Mouse (Mus musculus): ENCODE results near the gene Ralbp1. TPM values are rescaled to one million over a fixed set of nuclear protein-coding genes. Genes with fewer than 3 reads are reported as not detected.

The Ralbp1 gene
- total and polyA plus RNA-seq, 3 experiments, result 28.4 to 52.8 (median 52.2) TPM

DNA sequence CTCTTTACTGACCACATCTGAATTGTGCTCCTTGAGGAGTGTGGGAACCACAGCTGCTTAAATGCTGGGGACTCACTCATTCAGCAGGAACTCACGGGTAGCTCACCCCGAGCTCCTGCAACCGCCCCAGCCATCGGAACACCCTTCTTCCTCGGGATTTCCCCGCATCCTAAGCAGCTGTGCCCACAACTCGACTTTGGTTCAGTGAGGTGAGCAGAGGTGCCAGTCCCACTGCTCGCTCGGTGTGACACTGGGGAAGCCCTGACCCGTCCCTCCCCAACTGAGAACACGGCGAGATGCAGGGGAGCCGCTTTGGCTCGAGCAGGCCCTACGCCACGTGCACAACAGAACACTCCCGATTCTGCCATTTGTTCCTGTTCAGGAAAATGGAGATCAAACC is 35.1 kb downstream of the Ralbp1 start:
- DNase-seq, result no peak

DNA sequence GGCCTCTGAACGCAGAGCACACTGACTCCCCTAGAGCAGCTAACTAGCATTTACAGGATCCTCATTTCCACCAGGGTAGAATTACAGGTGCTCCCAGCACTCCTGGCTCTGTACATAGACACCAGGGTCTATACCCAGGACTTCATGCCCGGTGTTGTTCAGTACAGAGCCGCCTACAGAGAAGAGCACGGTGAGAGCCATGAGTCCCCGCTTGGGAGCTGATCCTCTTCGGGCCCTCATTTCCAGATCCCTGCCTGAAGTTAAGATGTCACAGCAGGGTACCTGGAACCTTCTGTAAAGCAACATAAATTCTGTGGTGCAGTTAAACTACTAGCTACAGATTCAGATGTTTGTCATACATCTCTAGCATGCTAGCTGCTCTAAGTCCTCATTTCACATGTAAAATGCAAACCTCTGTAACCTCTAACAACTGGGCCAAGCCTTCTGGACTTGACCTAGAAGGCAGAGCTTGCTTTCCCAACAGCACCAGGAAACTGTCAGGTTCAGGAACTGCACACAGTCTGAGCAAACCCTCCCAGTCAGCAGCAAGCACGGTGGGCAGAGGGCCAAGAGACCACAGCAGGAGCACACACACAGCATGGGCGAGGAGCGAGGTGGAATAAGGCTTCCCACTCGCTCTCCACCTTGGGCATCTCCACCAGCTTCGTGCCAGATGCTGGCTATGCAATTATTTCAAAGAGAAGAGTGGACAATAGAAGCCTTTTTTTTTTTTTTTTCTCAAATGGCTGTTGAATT is 37.7 kb downstream of the Ralbp1 start:
- DNase-seq, result no peak

DNA sequence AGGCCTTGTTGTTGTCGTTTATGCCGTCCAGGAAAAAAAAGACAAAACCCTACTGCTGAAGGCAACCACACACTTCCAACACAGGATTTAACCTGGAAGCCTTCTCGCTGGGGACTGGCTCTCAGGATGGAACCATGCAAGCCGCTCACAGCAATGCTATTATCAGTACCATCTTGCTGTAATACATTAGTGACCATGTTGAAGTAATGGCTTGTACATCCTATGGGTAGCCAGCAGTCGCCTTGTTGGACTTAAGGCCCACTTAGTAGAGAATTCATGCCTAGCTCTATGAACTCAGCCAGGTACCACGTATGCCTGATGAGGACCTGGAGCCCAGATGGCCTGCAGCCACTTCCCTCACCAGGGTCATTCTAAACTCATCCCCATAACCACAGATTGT is 40.2 kb downstream of the Ralbp1 start:
- no peak for DNase-seq

DNA sequence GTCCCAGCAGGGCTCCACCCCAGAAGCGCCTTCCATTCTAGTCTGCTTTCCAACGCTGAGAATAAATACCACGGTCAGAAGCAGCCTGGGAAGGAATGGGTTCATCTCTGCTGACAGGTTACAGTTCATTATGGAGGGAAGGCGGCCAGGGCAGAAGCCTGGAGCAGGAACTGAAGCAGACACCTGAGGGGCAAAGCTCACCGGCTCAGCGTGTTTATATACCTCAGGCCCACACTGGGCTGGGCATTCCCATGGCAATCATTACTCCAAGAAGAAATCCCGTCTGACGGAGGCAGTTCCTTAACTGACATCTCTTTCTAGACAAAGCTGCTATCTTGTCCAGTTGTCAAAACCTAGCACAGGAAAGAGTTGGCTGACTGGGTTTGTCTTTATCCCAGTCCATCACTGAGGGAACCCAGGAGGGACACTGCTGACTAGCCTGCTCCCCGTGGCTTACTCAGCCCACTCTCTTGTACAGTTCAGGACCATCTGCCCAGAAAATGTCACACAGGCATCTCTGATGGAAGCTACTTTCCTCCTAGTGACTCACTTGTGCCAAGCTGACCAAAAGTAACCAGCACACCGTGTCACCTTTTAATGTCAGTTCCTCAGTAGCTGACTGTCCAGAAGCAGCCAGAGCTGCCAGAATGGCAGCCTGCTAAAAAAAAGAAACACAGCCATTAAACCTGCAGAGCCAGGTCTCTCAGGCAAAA is 42.8 kb downstream of the Ralbp1 start:
- DNase-seq, result no peak

DNA sequence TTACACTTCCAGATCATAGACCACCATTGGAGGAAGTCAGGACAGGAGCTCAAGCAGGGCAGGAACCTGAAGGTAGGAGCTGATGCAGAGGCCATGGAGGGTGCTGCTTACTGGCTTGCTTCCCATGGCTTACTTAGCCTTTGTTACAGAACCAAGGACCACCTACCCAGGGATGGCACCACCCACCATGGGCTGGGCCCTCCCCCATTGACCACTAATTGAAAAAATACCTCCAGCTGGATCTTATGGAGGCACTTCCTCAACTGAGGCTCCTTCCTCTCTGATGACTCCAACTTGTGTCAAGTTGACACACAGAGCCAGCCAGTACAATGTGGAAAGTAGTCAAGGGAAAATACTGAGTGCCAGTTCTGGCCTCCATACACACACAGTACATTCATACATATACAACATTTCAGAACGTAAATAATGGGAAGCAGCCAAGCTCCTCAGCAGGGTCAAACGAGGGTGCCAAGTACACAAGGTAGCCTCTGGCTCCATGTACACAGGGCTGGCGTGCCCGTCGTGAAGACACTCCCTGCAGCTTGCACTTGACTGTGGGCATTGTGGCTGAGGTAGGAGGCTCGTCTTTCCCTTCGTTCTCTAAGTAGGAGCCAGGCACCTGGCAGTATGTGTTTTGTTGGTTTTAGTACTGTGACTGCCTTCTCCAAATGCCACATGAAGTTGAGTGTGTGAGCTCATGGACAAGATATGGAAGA is 45.9 kb downstream of the Ralbp1 start:
- DNase-seq, result no peak

DNA sequence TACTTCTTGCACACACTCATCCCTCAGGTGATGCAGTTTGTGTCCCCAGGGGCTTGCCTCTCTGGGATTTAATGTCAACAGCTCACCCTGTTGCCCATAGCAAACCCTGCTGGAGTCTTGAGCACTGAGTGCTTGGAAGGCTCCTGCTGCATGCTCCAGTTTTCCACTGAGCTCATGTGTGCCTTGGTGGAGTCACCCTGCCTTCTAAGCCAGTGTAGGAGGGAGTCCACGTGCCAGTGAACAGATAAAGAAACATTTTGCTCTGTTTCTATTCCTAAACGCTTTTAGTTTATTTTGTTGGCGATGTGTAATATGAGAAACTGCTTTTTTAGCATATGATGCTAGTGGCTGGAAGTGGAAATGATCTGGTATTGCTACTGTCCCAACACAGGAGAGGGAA is 48.9 kb downstream of the Ralbp1 start:
- no peak for DNase-seq

DNA sequence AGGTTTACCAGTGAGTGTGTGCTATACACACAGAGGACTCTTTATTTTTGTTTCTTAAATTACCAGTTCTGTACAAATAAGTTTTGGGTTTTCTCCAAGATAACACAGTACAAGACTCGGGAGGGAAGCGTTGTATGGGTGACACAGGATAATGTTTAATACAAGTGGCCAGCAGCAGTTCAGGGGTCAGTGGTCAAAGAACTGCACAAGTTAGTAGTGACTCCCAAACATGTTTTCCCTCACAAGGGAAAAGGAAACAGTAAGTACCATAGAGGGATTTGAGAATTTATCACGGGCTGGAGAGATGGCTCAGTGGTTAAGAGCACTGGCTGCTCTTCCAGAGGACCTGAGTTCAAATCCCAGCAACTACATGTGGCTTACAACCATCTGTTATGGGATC is 51.7 kb downstream of the Ralbp1 start:
- no peak for DNase-seq

DNA sequence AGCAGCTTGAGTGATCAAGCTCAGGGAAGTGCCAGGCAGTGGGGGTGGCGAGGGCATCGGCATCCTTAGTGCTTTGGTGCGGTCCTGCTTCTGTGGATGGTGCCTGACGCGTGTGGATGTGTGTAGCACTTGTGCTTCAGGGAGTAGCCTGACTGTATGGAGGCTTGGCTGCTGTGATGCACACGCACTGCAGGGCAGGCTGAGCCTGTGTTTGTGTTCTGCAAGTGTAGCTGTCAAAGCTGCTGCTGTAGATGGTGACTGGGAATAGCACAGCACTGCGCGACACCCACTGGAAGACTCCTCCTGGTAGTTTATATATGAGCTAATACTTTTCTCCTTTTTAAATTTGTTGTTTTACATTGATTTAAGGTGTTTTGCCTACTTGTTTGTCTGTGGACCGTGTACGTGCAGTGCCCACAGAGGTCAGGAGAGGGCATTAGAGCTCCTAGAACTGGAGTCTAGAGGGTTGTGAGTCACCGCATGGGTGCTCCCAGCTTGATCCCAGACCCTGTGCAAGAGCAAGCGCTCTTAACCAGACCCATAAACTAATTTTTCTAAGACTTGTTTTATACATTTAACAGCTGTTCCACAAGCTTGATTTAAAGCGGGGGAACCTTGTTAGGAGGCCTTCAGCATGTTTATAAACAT is 55.3 kb downstream of the Ralbp1 start:
- peak; percentile 45 for DNase-seq

DNA sequence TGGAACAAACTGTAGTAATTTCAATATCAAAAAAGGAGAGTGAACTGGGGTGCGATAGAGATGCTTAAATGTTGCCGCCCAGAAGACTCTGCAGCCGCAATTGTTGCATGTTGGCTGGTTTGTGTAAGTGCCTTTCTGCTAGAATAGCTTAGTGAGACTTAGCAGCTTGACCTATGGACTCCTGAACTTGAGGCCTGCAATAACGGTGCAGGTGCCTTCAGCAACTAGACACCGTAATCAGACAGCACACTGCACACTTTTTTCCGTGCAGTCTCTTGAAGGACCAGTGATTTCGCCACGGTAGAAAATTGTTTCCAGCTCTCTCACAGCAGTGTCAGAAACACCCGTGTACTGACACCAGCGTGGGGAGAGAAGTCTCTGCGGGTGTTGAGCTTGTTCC is 56.6 kb downstream of the Ralbp1 start:
- no peak for DNase-seq

DNA sequence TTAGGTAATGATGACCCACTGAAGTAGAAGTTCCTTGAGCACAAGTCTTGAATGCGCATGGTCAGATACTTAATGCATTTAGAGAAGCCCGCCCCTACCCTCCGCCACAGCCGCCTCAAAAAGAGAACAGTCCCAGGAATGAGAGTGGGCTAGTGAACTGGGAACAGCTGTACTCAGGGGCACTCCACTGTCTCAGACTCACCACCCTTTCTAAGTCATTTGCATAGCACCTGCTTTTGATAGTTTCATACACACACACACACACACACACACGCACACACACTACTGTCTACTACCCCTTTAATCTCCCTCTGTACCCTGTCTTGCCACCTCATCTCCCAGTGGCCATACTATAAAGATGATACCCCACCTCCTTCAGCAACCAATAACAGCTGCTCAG is 57.7 kb downstream of the Ralbp1 start:
- DNase-seq, result no peak

DNA sequence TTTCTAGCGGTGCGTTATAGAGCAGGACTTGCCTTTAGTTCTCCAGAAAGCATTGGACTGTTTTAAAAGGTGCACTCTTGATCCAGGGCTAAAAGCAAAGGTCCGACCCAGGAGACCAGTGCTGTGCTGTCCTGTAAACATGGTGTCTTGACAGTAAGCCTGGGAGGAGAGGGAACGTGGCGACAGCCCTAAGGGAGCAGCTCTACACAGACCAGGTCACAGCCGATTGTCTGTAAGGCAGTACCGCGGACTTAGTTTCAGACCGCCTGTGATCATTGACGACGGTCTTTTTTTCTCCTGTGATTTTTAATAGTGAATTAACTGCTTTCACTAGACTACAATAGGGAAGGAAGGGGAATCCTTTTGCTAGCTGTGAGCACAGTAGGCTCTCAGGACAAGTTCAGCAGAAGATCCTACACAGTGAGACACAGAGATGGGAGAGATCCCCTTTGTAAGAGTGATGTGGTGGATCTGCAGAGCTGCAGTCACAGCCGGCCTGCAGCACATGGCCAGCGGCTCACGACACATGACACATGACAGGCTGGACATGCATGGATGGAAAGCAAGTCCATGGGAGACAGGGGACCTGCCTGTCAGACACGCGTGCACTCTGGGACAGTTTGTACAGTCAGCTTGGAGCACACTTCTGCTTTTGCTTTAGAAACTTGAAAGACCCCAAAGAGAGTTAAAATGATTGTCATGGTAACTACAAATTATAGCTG is 58.3 kb downstream of the Ralbp1 start:
- no peak for DNase-seq

DNA sequence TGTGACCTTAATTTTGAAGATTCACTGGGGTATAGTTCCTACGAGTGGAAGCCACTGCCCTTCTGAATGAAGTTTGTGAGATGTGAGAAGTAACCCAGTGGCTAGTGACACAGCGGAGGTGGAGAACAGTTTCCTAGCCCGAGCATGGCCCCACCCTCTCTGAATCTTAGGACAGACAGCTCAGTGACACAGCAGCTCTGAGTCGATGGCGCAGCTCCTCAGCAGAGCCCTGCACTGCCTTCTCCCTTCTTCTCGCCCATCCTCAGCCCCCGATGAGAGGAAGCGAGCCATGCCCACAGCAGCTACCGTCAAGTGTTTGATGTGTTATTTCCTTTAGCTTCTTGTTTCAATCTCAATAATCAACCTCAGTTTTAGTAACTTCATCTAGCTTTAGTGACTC is 59.3 kb downstream of the Ralbp1 start:
- no peak for DNase-seq

DNA sequence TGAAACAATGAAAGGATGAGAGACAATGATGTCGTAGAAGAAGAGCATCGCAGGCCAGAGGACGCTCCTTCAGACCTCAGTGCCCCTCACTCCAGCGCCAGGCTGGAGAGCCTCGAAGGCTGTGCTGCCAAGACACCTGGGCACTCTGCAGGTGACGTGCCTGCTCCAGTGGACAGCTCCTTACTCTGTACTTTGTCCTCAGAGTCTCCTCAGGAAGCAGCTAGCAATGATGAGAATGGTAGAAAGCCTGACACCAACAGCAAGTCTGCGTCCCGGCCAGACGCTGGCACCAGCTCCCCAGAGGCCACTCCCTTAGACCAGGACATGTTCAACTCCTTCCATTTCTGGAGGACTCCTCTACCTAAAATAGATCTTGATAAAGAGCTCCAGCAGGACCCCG is 61.4 kb downstream of the Ralbp1 start:
- no peak for DNase-seq

DNA sequence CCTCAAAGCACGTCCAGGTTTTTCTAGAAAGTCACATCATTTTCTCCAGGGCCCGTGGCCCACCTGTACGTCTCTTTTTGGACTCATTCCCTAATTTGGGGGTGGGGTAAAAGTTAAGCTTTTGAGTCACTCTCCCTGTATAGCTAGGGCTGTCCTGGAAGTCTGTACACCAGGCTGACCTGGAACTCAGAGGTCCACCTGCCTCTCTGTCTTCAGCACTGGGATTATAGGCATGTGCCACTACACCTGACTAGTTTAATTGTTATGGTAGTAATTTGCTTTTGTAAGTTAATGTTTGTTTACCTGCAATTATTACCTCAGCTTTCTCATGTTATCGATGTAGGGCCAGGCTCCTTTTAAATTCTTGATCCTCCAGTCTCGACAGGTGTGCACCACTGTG is 63.2 kb downstream of the Ralbp1 start:
- DNase-seq, result no peak

DNA sequence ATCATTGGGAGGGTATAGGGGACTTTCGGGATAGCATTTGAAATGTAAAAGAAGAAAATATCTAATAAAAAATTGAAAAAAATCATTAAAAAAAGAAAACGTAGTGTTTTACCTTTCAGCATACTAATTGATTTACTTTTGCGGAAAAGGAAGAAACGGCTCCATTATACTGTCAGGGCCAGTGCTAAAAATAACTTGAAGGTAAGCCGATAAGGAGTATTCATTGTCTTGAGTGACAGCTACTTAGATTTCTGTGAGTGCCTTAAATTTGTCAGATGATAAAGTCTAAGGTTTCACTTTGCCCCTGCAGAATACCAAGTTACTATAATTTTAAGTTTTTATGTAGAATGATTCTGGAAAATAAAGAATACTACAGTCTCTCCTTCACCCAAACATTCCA is 65.4 kb downstream of the Ralbp1 start:
- no peak for DNase-seq

DNA sequence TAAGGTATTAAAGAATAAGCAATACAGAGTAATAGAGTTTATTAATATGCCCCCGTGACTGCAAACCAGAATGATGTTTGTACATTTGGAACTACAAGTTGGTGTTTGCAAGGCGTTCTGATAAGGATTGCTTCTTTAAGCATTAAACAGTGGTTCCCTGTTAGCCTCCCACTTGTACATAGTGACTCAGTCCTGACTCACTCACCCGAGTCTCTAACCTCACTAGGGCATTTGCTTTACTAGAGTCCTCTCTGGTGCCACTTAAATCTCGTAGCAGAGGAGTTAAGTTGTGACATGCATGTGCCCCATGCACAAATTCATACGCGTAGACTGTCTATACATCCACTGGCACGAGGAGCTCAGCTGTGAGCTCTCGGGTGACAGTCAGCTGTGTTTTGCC is 71.8 kb downstream of the Ralbp1 start:
- peak; percentile 42 for DNase-seq

DNA sequence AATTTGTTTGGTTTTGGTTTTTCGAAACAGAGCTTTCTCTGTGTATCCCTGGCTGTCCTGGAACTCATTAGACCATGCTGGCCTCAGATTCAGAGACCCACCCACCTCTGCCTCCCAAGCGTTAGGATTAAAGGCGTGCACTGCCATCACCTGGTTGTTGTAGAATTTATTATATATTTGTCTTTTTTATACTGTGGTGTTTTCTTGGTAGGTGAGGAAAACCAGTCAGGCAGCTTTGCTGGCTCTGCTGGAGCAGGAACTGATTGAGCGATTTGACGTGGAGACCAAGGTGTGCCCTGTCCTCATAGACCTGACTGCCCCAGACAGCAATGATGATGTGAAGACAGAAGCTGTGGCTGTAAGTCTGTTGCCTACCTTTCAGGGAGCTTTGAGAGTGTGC is 74.6 kb downstream of the Ralbp1 start:
- DNase-seq, result no peak

DNA sequence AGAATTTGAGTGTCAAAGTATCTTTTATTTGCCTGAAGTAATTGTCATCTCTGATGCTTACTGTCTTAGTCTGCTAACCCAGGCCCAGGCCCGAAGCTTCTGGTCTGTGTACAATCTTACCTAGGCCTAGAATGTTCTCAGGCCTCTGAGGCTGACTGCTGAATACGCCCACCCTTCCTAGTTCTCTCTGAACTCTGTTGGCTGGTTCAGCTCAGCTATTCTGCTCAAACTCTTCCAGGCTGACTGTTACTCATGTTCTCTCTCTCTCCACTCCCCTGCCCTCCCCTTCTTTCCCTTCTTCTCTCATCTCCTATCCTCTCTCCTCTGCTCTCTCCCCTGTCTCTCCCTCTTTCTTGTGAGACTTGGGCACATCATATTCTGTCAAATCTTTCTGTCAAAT is 79.2 kb downstream of the Ralbp1 start:
- no peak for DNase-seq

DNA sequence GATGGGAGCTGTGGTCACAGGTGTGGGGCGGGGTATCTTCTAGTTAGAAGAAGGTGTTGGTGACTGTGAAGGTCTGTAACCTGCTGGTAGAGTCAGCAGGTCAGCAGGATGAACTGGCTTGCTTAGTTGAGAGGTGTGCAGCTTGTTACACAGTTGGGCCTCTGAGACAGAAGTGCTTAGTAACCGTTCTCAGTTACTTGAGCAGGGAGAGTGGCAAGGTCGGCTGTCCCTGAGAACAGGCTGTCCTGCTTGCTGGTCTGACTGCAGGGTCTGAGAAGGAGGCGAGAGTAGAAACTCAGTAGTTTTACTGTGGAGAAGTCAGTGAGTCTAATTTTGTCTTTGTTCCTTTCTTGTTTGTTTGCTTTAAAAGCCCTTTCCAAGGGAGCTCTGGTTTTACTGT is 79.6 kb downstream of the Ralbp1 start:
- DNase-seq, result no peak

DNA sequence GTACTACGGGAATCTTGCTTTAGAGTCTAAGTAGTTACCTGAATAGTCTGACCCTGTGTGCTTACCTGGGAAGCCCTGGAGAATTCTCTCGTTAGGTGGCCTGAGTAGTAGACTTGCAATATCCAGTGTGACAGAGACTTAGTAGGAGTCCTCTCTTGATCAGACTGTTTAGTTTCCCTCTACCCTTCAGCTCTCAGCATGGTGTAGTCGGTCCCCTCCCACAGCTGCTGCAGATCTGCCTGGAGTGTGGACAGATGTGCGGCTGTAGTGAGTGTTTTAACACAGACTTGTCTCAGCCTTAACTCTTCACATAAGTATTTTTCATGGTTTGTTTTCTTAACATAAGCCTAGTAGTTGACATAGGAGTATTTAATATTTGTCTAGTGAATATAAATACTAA is 83.6 kb downstream of the Ralbp1 start:
- DNase-seq, result no peak

DNA sequence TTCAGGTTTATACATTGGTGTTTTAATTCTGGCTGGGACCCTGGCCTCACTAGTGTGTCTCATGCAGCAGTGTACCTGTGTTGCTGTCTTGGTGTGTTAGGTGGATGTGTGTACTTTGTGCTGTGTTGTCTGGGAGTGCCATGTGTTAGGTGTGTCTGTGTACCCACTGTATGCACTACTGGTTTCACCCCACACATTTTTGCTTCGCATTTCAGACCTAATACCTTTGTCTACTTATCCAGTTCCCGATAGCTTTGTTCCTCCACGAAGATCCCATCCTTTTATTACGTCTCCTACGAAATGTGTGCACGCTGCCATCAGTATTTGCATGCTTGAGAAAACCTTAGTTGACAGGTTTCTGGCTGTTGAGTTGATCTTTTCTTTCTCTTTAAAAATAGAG is 85.1 kb downstream of the Ralbp1 start:
- DNase-seq, result no peak

DNA sequence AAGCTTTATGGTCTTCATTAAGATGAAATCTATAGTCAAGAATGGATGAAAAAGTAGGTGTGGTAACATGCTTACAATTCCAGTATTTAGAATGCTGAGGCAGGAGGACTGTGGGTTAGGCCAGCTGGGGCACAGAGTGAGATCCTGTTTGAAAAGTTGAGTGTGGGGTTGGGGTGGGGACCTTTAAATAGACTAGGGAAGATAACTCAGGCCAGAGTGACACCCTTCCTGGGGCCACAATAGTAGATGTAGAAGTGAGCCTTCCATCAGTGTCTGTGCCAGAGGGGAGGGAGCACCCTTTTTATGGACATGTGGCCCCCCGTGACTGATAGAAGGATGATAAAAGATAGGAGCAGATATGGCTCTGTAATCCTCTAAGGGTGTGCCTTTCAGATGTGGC is 86.2 kb downstream of the Ralbp1 start:
- no peak for DNase-seq
